Mouse (Mus musculus) heart, embryonic 14.5 days (tissue): ENCODE measurements at regions not wholly inside any gene's neighbourhood (a gene's known extent, or its start where the extent isn't known, plus 50 kb on each side); places are given as distances from the start of the nearest gene placed in this dataset.

Experiments
- ATAC-seq: fragments of 200-750 bp; cut with Nextera tagmentation; 2 replicates; pipeline ENCODE4 v1.8.0; 2017; ENCODE audit warnings: low read depth, moderate TSS enrichment; ENCODE audit not compliant: insufficient number of reproducible peaks, insufficient read depth, low FRiP score
- H3K27ac ChIP-seq, 2 experiments: fragments of 200-500 bp in 1 of 2; fragments of 300-500 bp in 1 of 2; sonication (generic) in 1 of 2; replicated peaks in 1 of 2; 2 replicates each; pipeline ENCODE4 v1.5.1; 2012 to 2014; ENCODE audit warnings: low read depth in 2 of 2, low read length in 2 of 2, control low read depth in 1 of 2, mild to moderate bottlenecking in 1 of 2, mixed read lengths in 1 of 2; ENCODE audit not compliant: control insufficient read depth in 1 of 2, insufficient read depth in 1 of 2
- H3K27me3 ChIP-seq: fragments of 300-500 bp; sonication (generic); 2 replicates; pipeline ENCODE4 v1.6.1; 2014; ENCODE audit warnings: mild to moderate bottlenecking, low read length, control low read depth; ENCODE audit not compliant: control insufficient read depth, insufficient read depth
- H3K36me3 ChIP-seq: fragments of 300-500 bp; sonication (generic); 2 replicates; pipeline ENCODE4 v1.6.1; 2014; ENCODE audit warnings: mild to moderate bottlenecking, control low read depth, low read length, mixed read lengths; ENCODE audit not compliant: control insufficient read depth, insufficient read depth
- H3K4me1 ChIP-seq, 2 experiments: fragments of 200-500 bp in 1 of 2; fragments of 300-500 bp in 1 of 2; sonication (generic) in 1 of 2; 2 replicates each; pipeline ENCODE4 v1.6.1; 2012 to 2014; ENCODE audit warnings: low read length in 2 of 2, control low read depth in 1 of 2, mixed read lengths in 1 of 2; ENCODE audit not compliant: control insufficient read depth in 2 of 2, insufficient read depth in 2 of 2
- H3K4me2 ChIP-seq: fragments of 300-500 bp; sonication (generic); 2 replicates; pipeline ENCODE4 v1.6.1; 2014; ENCODE audit warnings: mild to moderate bottlenecking, low read length
- H3K4me3 ChIP-seq, 2 experiments: fragments of 200-500 bp in 1 of 2; fragments of 300-500 bp in 1 of 2; sonication (generic) in 1 of 2; 2 replicates each; pipeline ENCODE4 v1.5.1; 2012 to 2014; ENCODE audit warnings: low read length in 2 of 2, mild to moderate bottlenecking in 2 of 2, control low read depth in 1 of 2, low read depth in 1 of 2, moderate library complexity in 1 of 2; ENCODE audit not compliant: control insufficient read depth in 1 of 2, insufficient read depth in 1 of 2
- H3K9ac ChIP-seq: fragments of 300-500 bp; sonication (generic); 2 replicates; pipeline ENCODE4 v1.6.1; 2014; ENCODE audit warnings: mild to moderate bottlenecking, low read length
- H3K9me3 ChIP-seq: fragments of 300-500 bp; sonication (generic); 2 replicates; pipeline ENCODE4 v1.6.1; 2016; ENCODE audit warnings: low read length, control low read depth; ENCODE audit not compliant: control insufficient read depth
- WGBS: fragments of 180-500 bp; shearing (Covaris S2); extraction: QIAGEN DNeasy Blood & Tissue Kit; methylation state at CpG from one replicate; pipeline ENCODE4 v1.1.7; 2014; 5-methylcytosine and 5-hydroxymethylcytosine counted together

DNA sequence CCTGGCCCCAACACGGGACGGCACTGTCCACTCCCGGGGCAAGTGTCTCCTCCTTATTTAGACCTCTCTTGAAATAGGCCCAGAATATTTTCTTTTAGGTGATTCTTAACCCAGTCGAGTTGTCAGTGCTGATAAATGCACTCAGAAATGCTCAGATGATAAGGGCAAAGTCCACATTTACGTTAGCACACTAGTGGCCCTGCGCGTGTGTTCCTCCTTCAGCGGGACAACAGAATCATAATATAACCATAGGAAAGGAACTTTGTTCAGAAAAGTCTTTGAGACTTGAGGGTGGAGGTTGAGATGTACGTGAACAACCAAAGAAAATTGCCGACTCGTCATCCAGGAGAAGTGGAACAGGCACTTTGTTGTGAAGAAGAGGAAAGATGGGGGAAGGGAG, 113.8 kb upstream of the Smyd2 start:
- no peak overlapping the region for H3K4me3 ChIP-seq
- no peaks in the 10 kb centered on the region for H3K27me3 ChIP-seq
- no peak overlapping the region for H3K9ac ChIP-seq
- H3K27ac ChIP-seq: no peak overlapping the region
- no peak overlapping the region for H3K4me2 ChIP-seq
- H3K9me3 ChIP-seq: no peaks in the 10 kb centered on the region
- 73% methylated on average over 11 of the region's 11 CpGs for WGBS
- no peaks in the 10 kb centered on the region for H3K36me3 ChIP-seq
- peaks cover 10 to 21% of the 10 kb centered on the region in 2 experiments for H3K4me1 ChIP-seq
- no peak for ATAC-seq

DNA sequence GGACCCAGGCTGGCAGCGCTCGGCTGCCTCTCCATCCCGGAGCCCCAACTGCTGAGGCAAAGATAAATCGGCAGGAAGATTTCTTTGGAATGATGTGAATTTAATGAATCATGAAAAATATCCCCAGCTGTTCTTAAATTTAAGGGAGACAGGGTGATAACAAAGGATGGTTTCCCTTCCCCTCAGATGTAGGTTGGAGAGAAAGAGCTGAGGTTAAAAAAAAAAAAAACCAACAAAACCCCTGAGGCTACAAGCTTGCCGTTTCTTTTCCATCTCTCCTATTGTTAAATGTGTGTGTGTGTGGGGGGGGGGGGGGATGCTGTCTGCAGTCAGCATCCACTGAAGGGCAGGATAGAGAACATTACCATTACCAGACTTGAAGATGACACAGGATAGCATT, 111.9 kb upstream of the Smyd2 start:
- H3K9ac ChIP-seq: no peak overlapping the region
- no peak overlapping the region for H3K4me3 ChIP-seq
- H3K4me2 ChIP-seq: no peak overlapping the region
- no peak overlapping the region for H3K27ac ChIP-seq
- peaks cover 10 to 21% of the 10 kb centered on the region in 2 experiments for H3K4me1 ChIP-seq
- no peaks in the 10 kb centered on the region for H3K9me3 ChIP-seq
- 51% methylated on average over 5 of the region's 5 CpGs for WGBS
- no peaks in the 10 kb centered on the region for H3K27me3 ChIP-seq
- ATAC-seq: no peak
- no peaks in the 10 kb centered on the region for H3K36me3 ChIP-seq

DNA sequence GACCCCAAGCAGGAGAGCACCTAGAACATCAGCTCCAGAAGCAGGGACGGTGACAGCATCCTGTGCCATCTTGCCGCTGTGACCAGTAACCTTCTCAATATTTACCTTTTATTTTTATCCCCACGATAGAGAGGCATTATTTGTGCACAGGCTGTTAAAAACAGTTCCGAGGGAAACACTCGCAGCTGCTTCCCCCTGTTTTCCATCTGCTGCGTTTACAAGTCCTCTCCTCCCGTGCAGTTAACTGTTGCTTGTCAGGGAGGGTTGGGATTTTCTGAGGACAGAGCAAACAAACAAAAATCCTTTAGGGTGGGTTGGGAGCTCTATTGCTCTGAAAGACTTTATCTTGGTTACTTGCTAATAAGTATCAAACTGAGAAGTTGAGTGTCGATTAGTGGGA, 105.4 kb upstream of the Smyd2 start:
- Histone ChIP-seq H3K27me3 (no peaks in the 10 kb centered on the region), H3K4me2 (no peak overlapping the region), H3K27ac (no peak overlapping the region), H3K9me3 (no peaks in the 10 kb centered on the region), H3K4me1 (no peaks in the 10 kb centered on the region), H3K36me3 (no peaks in the 10 kb centered on the region), H3K4me3 (no peak overlapping the region), H3K9ac (no peak overlapping the region)
- 29% methylated on average over 8 of the region's 8 CpGs for WGBS
- ATAC-seq: no peak

DNA sequence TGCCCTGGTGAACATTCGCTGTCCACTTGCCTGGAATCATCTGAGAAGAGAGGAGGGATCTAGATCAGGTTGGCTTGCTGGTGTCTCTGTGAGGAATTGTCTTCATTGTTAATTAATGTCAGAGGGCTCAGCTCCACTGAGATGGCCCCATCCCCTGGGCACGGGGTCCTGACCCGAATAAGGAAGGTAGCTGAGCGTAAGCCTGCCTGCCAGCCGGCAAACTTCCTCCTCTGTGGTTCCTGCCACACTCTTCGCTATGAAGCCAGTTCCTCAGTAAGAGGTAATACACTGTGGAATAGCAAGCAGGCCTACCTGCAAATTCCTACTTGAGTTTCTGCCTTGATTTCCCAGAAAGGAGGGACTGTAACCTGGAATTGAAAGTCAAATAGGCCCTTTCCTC, 87.3 kb upstream of the Smyd2 start:
- H3K27me3 ChIP-seq: no peaks in the 10 kb centered on the region
- no peak overlapping the region for H3K4me2 ChIP-seq
- H3K27ac ChIP-seq: no peak overlapping the region
- WGBS: 79% methylated on average over 6 of the region's 6 CpGs
- peaks cover 0 to 8% of the 10 kb centered on the region in 2 experiments; a peak in 3 of 4 replicates for H3K4me1 ChIP-seq
- H3K9me3 ChIP-seq: no peaks in the 10 kb centered on the region
- no peaks in the 10 kb centered on the region for H3K36me3 ChIP-seq
- no peak overlapping the region for H3K4me3 ChIP-seq
- no peak for ATAC-seq
- H3K9ac ChIP-seq: no peak overlapping the region

DNA sequence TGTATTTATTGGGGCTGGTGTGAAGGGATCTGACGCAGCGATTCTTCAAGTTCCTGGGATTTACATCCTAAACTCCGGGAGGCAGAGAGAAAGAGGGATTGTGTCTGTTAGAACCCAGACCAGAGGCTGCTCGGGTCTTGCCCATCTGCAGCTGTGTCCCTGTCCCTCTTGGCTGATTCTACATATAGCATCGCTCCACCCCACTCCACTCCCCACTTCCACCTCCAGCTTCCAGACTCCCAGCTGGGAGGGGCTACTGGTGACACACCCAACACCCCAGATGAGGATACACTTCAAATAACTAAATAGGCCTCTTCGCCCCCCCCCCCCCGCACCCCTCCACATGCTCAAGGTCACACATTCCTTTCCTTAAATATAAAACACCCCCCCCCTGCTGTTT, 85.1 kb upstream of the Smyd2 start:
- Histone ChIP-seq H3K4me2 (no peak overlapping the region), H3K27ac (no peak overlapping the region), H3K4me3 (no peak overlapping the region), H3K4me1 (peaks cover 0 to 8% of the 10 kb centered on the region in 2 experiments; a peak in 3 of 4 replicates), H3K36me3 (no peaks in the 10 kb centered on the region), H3K27me3 (no peaks in the 10 kb centered on the region), H3K9ac (no peak overlapping the region), H3K9me3 (no peaks in the 10 kb centered on the region)
- WGBS: 41% methylated on average over 7 of the region's 7 CpGs
- no peak for ATAC-seq

GRCm38 (mm10) chr1:190001084-190001483, 78.9 kb upstream of the Smyd2 start:
- 78% methylated on average over 4 of the region's 4 CpGs for WGBS

DNA sequence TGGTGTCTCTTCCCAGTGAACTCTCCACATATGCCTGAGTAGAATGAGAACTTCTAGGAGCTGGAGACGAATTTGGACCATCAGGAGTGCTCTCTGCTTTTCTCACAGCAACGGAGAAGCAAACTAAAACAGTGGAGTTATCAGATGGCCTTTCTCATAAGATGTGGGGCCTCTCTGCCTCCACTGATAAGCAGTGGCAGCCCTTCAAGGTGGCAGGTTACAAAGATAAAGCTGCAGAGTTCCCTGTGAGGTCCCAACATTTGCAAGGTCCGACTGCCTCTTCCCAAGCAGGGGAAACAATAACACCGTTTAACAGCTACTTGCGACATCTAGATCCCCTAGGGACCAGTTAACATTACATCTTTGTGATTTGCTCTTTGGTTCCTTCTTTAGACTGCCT, 71.5 kb upstream of the Smyd2 start:
- Histone ChIP-seq H3K27me3 (no peaks in the 10 kb centered on the region), H3K4me3 (no peak overlapping the region), H3K27ac (0 out of 4 replicates have a peak overlapping the region, but pooled peaks of 1 of the 2 experiments have one; percentile 34), H3K4me2 (0 out of 2 replicates have a peak overlapping the region, but pooled peaks have one; percentile 7), H3K9me3 (0 out of 2 replicates have a peak, but pooled peaks cover 4% of the 10 kb centered on the region), H3K36me3 (no peaks in the 10 kb centered on the region), H3K4me1 (peaks cover 8 to 17% of the 10 kb centered on the region in 2 experiments), H3K9ac (peak overlapping the region; percentile 3; the same call in 1 of the 2 replicates)
- no peak for ATAC-seq
- WGBS: 8% methylated on average over 5 of the region's 5 CpGs

More at GRCm38 (mm10) chr1:190001084-190001483, 78.9 kb upstream of the Smyd2 start:
- H3K36me3 ChIP-seq: no peaks in the 10 kb centered on the region
- no peak overlapping the region for H3K4me2 ChIP-seq
- no peak overlapping the region for H3K4me3 ChIP-seq
- H3K27ac ChIP-seq: no peak overlapping the region
- ATAC-seq: no peak
- H3K9me3 ChIP-seq: 0 out of 2 replicates have a peak, but pooled peaks cover 4% of the 10 kb centered on the region
- H3K9ac ChIP-seq: no peak overlapping the region
- H3K4me1 ChIP-seq: no peaks in the 10 kb centered on the region
- H3K27me3 ChIP-seq: no peaks in the 10 kb centered on the region

DNA sequence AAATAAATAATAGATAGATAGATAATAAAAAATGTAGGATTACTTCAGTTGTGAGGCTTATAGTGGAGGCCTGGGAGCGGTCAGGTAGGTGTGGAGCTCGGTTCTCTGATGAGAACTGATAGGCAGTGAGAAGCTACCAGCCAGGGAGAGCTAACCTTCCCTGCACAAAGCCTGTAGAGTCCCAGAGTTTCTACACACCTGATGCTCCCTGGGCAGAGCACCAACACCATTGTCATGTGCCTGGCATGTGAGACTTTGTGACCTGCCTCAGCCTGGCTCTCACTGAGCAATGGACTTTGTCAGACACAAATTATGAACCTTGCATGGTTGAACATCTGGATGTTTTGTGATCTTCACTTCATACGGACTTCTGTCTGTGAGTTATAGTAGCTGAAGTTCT, 71.1 kb upstream of the Smyd2 start:
- H3K9ac ChIP-seq: no peak overlapping the region
- H3K36me3 ChIP-seq: no peaks in the 10 kb centered on the region
- 0 out of 2 replicates have a peak, but pooled peaks cover 2% of the 10 kb centered on the region for H3K9me3 ChIP-seq
- H3K4me1 ChIP-seq: peaks cover 8 to 17% of the 10 kb centered on the region in 2 experiments
- H3K4me2 ChIP-seq: no peak overlapping the region
- ATAC-seq: no peak
- H3K4me3 ChIP-seq: no peak overlapping the region
- no peaks in the 10 kb centered on the region for H3K27me3 ChIP-seq
- 76% methylated on average over 3 of the region's 3 CpGs for WGBS
- no peak overlapping the region for H3K27ac ChIP-seq
